Mouse (Mus musculus) cortical plate, adult 2 months (tissue): ENCODE results near the gene Gmpr. TPM values are rescaled to one million over a fixed set of nuclear protein-coding genes. Genes with fewer than 3 reads are reported as not detected.
"Not testable (repeated sequence)": the region's sequence is repeated elsewhere in the genome, so short reads cannot be mapped to it uniquely, and the experiment has no call there.

ENCODE experiments used
- H3K27ac ChIP-seq: fragments of 200-500 bp; 2 replicates; pipeline ENCODE4 v1.5.1; 2012; ENCODE audit warnings: low read length, control low read depth, inconsistent platforms; ENCODE audit not compliant: insufficient read depth
- H3K4me1 ChIP-seq: fragments of 200-500 bp; 2 replicates; pipeline ENCODE4 v1.6.1; 2011; ENCODE audit warnings: low read length; ENCODE audit not compliant: control insufficient read depth, insufficient read depth
- H3K4me3 ChIP-seq: fragments of 200-500 bp; 2 replicates; pipeline ENCODE4 v1.5.1; 2011; ENCODE audit warnings: mild to moderate bottlenecking, low read length, control low read depth; ENCODE audit not compliant: insufficient read depth
- CTCF ChIP-seq: fragments of 200-500 bp; IDR thresholded peaks from 2 replicates; pipeline ENCODE4 v1.5.1; 2011; ENCODE audit warnings: mild to moderate bottlenecking, control low read depth, low read length; ENCODE audit not compliant: insufficient read depth; ENCODE audit errors: extremely low read depth
- POLR2A ChIP-seq: fragments of 200-500 bp; IDR thresholded peaks from 2 replicates; pipeline ENCODE4 v1.6.1; 2011; ENCODE audit warnings: mild to moderate bottlenecking, low read length, control low read depth; ENCODE audit not compliant: insufficient read depth; ENCODE audit errors: extremely low read depth
- polyA plus RNA-seq: library from polyadenylated mRNA; depleted of rRNA; stranded (reverse); fragments of >200 nt; gene quantifications from 2 replicates; pipeline ENCODE4 v1.2.3, GENCODE M21; 2012

Gene Gmpr
- polyA plus RNA-seq, 1 experiment = 77.8 TPM

DNA sequence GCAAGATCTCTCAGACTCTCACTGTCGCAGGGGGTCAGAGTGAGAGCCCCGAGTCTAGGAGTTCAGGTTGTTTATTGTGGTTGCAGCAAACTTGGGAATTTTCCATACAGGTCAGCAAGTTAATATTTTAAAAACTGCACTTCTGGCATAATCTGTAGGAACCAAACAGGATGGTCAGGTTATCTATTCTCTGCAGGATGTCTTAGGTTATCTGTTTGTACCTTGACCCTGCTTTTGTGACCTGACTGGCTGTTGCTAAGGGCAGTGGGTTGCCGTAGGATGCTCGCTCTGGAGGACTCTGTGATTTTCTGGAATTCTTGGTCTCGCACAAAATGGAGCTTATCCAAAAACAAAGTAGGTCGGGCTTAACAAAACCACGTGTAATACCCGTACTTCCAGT, 31.9 kb upstream of the Gmpr start:
- Histone ChIP-seq H3K4me3 (no peak overlapping the region), H3K27ac (no peak overlapping the region), H3K4me1 (no peaks in the 10 kb centered on the region)
- TF ChIP-seq CTCF (no peak), POLR2A (no peak)

DNA sequence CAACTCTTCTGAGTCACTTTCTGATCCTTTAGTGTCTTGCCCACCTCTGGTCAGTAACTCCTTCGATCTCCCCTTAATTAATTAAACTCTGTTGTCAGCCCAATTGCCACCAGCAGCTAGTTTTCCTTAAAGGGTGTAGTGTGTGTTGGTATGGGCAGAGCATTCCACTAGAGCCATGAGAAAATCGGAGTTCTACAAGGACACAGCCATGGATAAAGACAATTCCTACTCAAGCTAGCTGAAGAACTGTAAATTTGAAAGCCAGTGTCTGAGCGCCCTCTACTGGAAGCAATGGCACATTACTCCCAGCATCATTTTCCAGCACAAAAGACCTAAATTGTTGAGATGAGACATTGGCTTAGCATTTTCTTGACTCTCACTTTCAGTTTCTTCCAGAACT, 30.1 kb upstream of the Gmpr start:
- Histone ChIP-seq H3K4me3 (no peak overlapping the region), H3K4me1 (no peaks in the 10 kb centered on the region), H3K27ac (no peak overlapping the region)
- TF ChIP-seq CTCF (peak; percentile 91), POLR2A (no peak)

DNA sequence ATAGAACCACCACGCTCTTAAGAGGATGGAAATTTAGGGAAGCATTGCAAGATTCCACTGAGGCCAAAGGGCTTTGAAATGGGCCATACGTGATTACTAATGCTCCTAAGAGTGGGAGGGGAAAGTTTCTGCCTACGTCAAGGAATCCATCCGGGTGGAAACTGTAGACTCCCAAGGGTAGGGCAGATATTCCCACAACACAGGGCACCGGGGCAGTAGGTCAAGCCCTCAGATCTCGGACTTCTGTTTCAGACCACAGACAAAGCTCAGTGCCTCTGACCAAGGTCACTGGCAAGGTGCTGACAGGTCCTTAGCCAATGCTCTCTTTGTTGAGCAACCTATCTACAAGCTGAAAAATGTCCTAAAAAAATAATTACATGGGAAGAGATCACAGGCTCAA, 27.3 kb upstream of the Gmpr start:
- Histone ChIP-seq H3K4me1 (no peaks in the 10 kb centered on the region), H3K27ac (no peak overlapping the region)
- no peak for TF ChIP-seq POLR2A
- no peak for TF ChIP-seq CTCF

DNA sequence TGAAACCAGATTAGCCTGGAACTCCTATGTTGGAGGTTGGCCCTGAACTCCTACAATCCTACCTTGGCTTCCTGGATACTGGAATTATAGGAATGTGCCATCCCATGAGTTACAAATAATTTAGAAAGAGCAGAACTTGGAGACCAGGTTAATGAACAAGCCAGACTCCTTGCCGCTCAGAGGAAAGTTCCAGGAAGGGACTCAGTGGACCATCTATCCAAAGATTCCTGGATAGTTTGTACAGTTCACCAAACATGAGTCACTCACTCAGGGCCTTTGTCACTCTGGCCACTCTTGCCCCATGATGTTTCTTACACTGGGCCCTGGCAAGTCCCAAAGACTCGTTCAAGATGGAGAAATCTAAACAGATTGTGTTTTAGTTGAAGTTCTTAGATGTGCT, 24.0 kb upstream of the Gmpr start:
- no peak overlapping the region for H3K4me3 ChIP-seq
- no peak overlapping the region for H3K27ac ChIP-seq
- TF ChIP-seq POLR2A = no peak
- no peak for TF ChIP-seq CTCF
- no peaks in the 10 kb centered on the region for H3K4me1 ChIP-seq

More for the DNA sequence above, 27.3 kb upstream of the Gmpr start:
- no peak overlapping the region for H3K4me3 ChIP-seq

DNA sequence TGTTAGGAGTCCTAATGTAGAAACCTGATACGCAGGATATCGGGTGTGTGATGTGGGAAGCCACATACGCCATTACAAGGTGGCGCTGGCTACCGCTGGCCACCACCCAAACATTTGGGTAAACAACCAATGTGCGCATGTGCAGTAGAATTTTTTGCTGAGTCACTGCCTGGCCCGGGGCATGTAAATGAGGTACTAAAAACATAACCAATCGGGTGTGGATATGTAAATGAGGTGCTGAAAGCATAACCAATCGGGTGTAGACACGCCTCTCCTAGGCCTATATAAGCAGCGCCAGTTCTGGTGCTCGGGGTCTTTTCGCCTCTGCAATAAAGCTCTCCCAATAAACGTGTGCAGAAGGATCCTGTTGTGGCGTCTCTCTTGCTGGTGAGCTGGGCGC, 23.3 kb upstream of the Gmpr start:
- not testable (repeated sequence) for H3K4me3 ChIP-seq, H3K4me1 ChIP-seq, H3K27ac ChIP-seq

DNA sequence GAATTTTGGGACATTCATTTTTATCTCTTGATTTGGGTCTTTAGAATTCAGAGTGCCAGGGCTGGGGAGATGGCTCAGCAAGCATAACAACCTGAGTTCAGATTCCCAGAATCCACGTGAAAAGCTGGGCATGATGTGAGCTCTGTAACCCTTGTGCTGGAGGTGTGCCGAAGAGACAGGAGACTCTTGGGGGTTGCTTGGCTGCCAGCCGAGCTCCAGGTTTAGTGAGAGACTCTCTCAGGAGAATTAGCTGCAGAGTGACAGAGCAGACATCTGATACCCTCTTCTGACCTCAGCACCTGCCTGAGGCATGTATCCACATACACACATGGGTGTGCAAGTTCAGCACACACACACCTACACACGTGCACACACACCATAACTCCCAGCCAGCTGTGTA, 21.6 kb upstream of the Gmpr start:
- TF ChIP-seq POLR2A (no peak), CTCF (no peak)
- no peak overlapping the region for H3K27ac ChIP-seq
- no peaks in the 10 kb centered on the region for H3K4me1 ChIP-seq
- H3K4me3 ChIP-seq = no peak overlapping the region

DNA sequence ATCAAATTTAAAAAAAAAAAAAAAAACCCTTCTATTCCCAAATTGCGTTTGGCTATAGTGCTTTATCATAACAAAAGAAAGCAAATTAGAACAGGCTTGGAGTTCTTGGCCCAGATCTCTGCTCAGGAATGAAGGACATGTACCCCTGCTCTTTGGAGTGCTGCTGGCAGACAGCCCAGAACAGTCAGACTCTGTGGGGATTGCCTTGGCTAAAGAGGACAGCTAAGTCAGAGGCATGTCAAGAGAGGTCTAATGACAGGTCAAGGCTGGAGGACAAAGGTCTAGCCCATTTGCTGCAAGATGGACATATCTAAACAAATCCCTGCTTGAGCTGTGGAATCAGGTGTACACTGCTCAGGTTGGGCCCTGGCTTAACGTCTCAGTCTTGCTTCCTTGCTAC, 20.6 kb upstream of the Gmpr start:
- no peak for TF ChIP-seq CTCF
- no peak for TF ChIP-seq POLR2A
- Histone ChIP-seq H3K4me3 (no peak overlapping the region), H3K4me1 (no peaks in the 10 kb centered on the region)

DNA sequence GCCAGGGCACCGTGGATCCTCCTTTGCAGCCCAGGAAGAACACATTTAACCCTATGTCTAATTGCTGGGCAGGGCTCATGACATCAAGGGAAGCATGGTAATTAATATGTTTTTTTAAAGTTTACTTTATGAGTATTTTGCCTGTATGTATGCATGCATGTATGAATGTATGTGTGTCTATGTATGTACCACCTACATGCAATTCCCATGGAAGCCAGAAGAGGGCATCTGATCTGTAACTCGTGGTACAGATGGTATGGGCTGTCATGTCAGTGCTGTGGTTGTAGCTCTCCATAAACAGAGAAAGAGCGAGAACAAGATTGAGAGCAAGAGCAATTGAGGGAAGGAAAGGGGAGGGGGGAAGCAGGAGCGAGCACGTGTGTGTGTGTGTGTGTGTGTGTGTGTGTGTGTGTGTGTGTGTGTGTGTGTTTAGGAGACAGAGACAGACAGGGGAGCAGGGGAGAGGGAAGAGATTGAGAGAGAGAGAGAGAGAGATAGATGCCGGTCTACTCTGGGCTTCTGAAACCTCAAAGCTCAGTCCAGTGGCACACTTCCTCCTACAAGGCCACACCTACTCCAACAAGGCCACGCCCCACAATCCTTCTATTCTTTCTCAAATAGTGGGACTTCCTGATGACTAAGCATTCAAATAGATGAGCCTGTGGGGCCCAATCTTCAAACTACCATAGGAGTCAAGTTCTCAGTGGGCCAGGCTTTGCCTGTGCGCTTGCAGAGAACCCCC, 15.1 kb upstream of the Gmpr start:
- Histone ChIP-seq H3K4me1 (no peaks in the 10 kb centered on the region), H3K4me3 (no peak overlapping the region), H3K27ac (no peak overlapping the region)
- TF ChIP-seq CTCF (no peak), POLR2A (no peak)

More for the DNA sequence above, 20.6 kb upstream of the Gmpr start:
- no peak overlapping the region for H3K27ac ChIP-seq

DNA sequence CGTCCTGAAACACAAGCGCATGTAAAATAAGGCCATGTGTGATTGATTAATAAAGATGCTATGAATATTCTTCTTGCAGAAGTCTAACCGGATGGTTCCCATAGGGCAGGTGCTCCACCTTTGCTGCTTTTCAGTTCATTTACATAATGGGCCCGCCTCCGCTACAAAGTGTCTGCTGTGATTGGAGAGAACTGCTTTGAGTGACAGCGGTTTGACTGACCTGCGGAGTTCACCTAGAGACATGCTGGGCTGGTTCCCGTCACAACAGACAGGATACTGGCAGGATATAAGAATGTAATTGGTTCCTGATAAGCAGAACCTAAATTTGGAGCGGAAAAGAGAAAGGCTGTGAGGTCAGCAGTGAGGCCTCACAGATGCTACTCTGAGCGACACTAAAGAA, 13.4 kb upstream of the Gmpr start:
- Histone ChIP-seq H3K4me3 (no peak overlapping the region), H3K27ac (no peak overlapping the region), H3K4me1 (no peaks in the 10 kb centered on the region)
- TF ChIP-seq CTCF (no peak), POLR2A (no peak)

DNA sequence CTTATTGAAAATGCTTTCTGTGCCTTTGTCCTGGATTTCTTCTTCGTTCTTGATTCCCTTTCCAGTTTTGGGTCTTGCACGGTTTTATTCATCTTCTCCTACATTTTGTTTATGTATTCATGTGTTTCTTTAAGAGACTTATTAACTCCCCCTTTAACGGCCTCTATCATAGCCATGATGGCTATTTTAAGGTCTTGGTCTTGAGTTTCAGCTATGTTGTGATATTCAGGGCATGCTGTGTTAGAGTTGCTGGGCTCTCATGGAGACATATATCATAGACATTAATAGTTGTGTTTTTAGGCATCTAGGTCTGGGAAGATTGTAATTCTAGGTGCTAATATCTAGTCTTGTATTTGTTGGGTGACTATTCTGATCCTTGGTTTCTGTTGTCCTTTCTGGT, 8.6 kb upstream of the Gmpr start:
- H3K27ac ChIP-seq = no peak overlapping the region
- TF ChIP-seq POLR2A = no peak
- no peak for TF ChIP-seq CTCF

More for the DNA sequence above, 8.6 kb upstream of the Gmpr start:
- Histone ChIP-seq H3K4me3 (no peak overlapping the region), H3K4me1 (no peaks in the 10 kb centered on the region)
